Mouse (Mus musculus) thymus, adult 2 months (tissue): ENCODE results near the gene Cox19. TPM values are rescaled to one million over a fixed set of nuclear protein-coding genes. Genes with fewer than 3 reads are reported as not detected.
A peak's percentile ranks its signal among the peaks of the same experiment; 100 is the strongest.

ENCODE experiments used
- DNase-seq: peaks from one replicate; pipeline ENCODE4 v3.0.0; 2021
- H3K27ac ChIP-seq: fragments of 200-500 bp; 2 replicates; pipeline ENCODE4 v1.5.1; 2012; ENCODE audit warnings: low read length, control low read depth; ENCODE audit not compliant: control insufficient read depth, insufficient read depth
- H3K27me3 ChIP-seq: fragments of 200-500 bp; 2 replicates; pipeline ENCODE4 v1.6.1; 2012; ENCODE audit warnings: mild to moderate bottlenecking, low read length, moderate library complexity, mixed read lengths; ENCODE audit not compliant: control insufficient read depth, insufficient read depth
- H3K36me3 ChIP-seq: fragments of 200-500 bp; 2 replicates; pipeline ENCODE4 v1.6.1; 2012; ENCODE audit warnings: mild to moderate bottlenecking, low read length, moderate library complexity; ENCODE audit not compliant: control insufficient read depth, insufficient read depth
- H3K4me1 ChIP-seq: fragments of 200-500 bp; replicated peaks from 2 replicates; pipeline ENCODE4 v1.6.1; 2012; ENCODE audit warnings: low read length; ENCODE audit not compliant: control insufficient read depth, insufficient read depth
- H3K4me3 ChIP-seq: fragments of 200-500 bp; 2 replicates; pipeline ENCODE4 v1.5.1; 2012; ENCODE audit warnings: mild to moderate bottlenecking, low read length, control low read depth, moderate library complexity; ENCODE audit not compliant: control insufficient read depth, insufficient read depth
- CTCF ChIP-seq: fragments of 200-500 bp; IDR thresholded peaks from 2 replicates; pipeline ENCODE4 v1.5.1; 2012; ENCODE audit warnings: mild to moderate bottlenecking, control low read depth, low read length, moderate library complexity, borderline replicate concordance; ENCODE audit not compliant: control insufficient read depth, poor library complexity, insufficient read depth; ENCODE audit errors: extremely low read depth
- POLR2A ChIP-seq: fragments of 200-500 bp; IDR thresholded peaks from 2 replicates; pipeline ENCODE4 v1.6.1; 2012; ENCODE audit warnings: mild to moderate bottlenecking, low read length, control low read depth, moderate library complexity; ENCODE audit not compliant: control insufficient read depth, poor library complexity, insufficient read depth; ENCODE audit errors: extremely low read depth
- WGBS: fragments of 180-500 bp; shearing (Covaris S2); methylation state at CpG from one replicate; pipeline ENCODE4 v1.1.7; 2018; 5-methylcytosine and 5-hydroxymethylcytosine counted together
- polyA plus RNA-seq: library from polyadenylated mRNA; depleted of rRNA; stranded (reverse); fragments of >200 nt; gene quantifications from 2 replicates; pipeline ENCODE4 v1.2.3, GENCODE M21; 2012

Gene Cox19
- polyA plus RNA-seq, 1 experiment, result 99.2 TPM

- Histone ChIP-seq H3K4me1 (peaks cover 21% of the 10 kb centered on the region), H3K27me3 (no peaks in the 10 kb centered on the region), H3K27ac (no peak overlapping the region), H3K4me3 (no peak overlapping the region), H3K36me3 (peaks cover under 1% of the 10 kb centered on the region; the same call in 1 of the 2 replicates)
- 82% methylated on average over 4 of the region's 4 CpGs for WGBS
- DNase-seq, result no peak
- TF ChIP-seq POLR2A (no peak), CTCF (no peak)
These were observed 37.0 kb upstream of the Cox19 start for GRCm38 (mm10) chr5:139388195-139388570.

- H3K4me3 ChIP-seq, result no peak overlapping the region
- WGBS, result 89% methylated on average over 10 of the region's 10 CpGs
These were observed 36.3 kb upstream of the Cox19 start for GRCm38 (mm10) chr5:139387329-139388194.

GRCm38 (mm10) chr5:139386047-139386446 is 34.8 kb upstream of the Cox19 start:
- TF ChIP-seq CTCF (no peak), POLR2A (no peak)
- H3K27ac ChIP-seq, result no peak overlapping the region
- peaks cover 37% of the 10 kb centered on the region for H3K4me1 ChIP-seq
- H3K27me3 ChIP-seq, result no peaks in the 10 kb centered on the region
- H3K36me3 ChIP-seq, result no peaks in the 10 kb centered on the region
- no peak overlapping the region for H3K4me3 ChIP-seq
- 95% methylated on average over 5 of the region's 5 CpGs for WGBS
- no peak for DNase-seq

More at GRCm38 (mm10) chr5:139387329-139388194, 36.3 kb upstream of the Cox19 start:
- Histone ChIP-seq H3K27me3 (no peaks in the 10 kb centered on the region), H3K36me3 (no peaks in the 10 kb centered on the region), H3K4me1 (peaks cover 27% of the 10 kb centered on the region), H3K27ac (no peak overlapping the region)
- no peak for DNase-seq
- no peak for TF ChIP-seq POLR2A

- no peak overlapping the region for H3K4me3 ChIP-seq
- no peak for DNase-seq
- no peak overlapping the region for H3K27ac ChIP-seq
These were observed 33.3 kb upstream of the Cox19 start for GRCm38 (mm10) chr5:139384531-139384930.

GRCm38 (mm10) chr5:139383234-139383633 is 32.0 kb upstream of the Cox19 start:
- peak; percentile 38 for DNase-seq
- WGBS, result 48% methylated on average over 9 of the region's 9 CpGs
- H3K27me3 ChIP-seq, result no peaks in the 10 kb centered on the region
- H3K27ac ChIP-seq, result peak overlapping the region; percentile 68
- peaks cover 62% of the 10 kb centered on the region for H3K4me1 ChIP-seq
- H3K4me3 ChIP-seq, result peak overlapping the region; percentile 17; the same call in 1 of the 2 replicates
- no peaks in the 10 kb centered on the region for H3K36me3 ChIP-seq
- TF ChIP-seq POLR2A, result no peak
- no peak for TF ChIP-seq CTCF

More at GRCm38 (mm10) chr5:139384531-139384930, 33.3 kb upstream of the Cox19 start:
- no peak for TF ChIP-seq POLR2A
- no peak for TF ChIP-seq CTCF
- WGBS, result 91% methylated on average over 10 of the region's 10 CpGs
- no peaks in the 10 kb centered on the region for H3K36me3 ChIP-seq
- no peaks in the 10 kb centered on the region for H3K27me3 ChIP-seq
- H3K4me1 ChIP-seq, result peaks cover 49% of the 10 kb centered on the region

- Histone ChIP-seq H3K27ac (peak overlapping the region; percentile 84), H3K4me3 (peak overlapping the region; percentile 17), H3K36me3 (no peaks in the 10 kb centered on the region), H3K4me1 (peaks cover 66% of the 10 kb centered on the region), H3K27me3 (no peaks in the 10 kb centered on the region)
- peak; percentile 55 for DNase-seq
- TF ChIP-seq POLR2A, result no peak
- no peak for TF ChIP-seq CTCF
- WGBS, result 5% methylated on average over 8 of the region's 8 CpGs
These were observed 31.5 kb upstream of the Cox19 start for GRCm38 (mm10) chr5:139382760-139383159.
